Mouse (Mus musculus) effector memory CD4-positive, alpha-beta T cell, adult 5 months (primary cell): Measurements from ENCODE around the gene Vmn1r217. TPM values are rescaled to one million over a fixed set of nuclear protein-coding genes. Genes with fewer than 3 reads are reported as not detected.

Experiments
- polyA plus RNA-seq: library from polyadenylated mRNA; unstranded; fragments of 100-300 nt; shearing (Covaris generic); gene quantifications from one replicate; pipeline ENCODE4 v1.2.1, GENCODE M21; 2017

Gene Vmn1r217
- not detected for polyA plus RNA-seq

GRCm38 (mm10) chr13:23118126-23118525 lies at the start of gene Vmn1r217:
Gene Vmn1r217, minus strand, starts transcription at chr13:23118226.

GRCm38 (mm10) chr13:23159012-23159411 lies 41.0 kb upstream of the Vmn1r217 start, which contains the start of gene Vmn1r219:
Gene Vmn1r219, plus strand, starts transcription at chr13:23159312.

GRCm38 (mm10) chr13:23133099-23133498 lies 15.1 kb upstream of the Vmn1r217 start, which contains the start of gene Vmn1r218:
Gene Vmn1r218, plus strand, starts transcription at chr13:23133155.

GRCm38 (mm10) chr13:23067725-23068124 lies 50.3 kb downstream of the Vmn1r217 start, which contains the start of gene Vmn1r215:
Gene Vmn1r215, plus strand, starts transcription at chr13:23068025.

Other genes with a start within 250 kb of the Vmn1r217 start
- not detected for gene Vmn1r212, start 234.0 kb downstream of the Vmn1r217 start, polyA plus RNA-seq
- gene Vmn1r213, start 110.6 kb downstream of the Vmn1r217 start, polyA plus RNA-seq = not detected
- gene Vmn1r214, start 87.8 kb downstream of the Vmn1r217 start, polyA plus RNA-seq = 0.14 TPM
- gene Vmn1r215, start 50.2 kb downstream of the Vmn1r217 start, polyA plus RNA-seq = not detected
- gene Vmn1r218, start 14.9 kb upstream of the Vmn1r217 start, polyA plus RNA-seq = 0.09 TPM
- gene Vmn1r219, start 41.1 kb upstream of the Vmn1r217 start, polyA plus RNA-seq = not detected
- not detected for gene Vmn1r220, start 69.7 kb upstream of the Vmn1r217 start, polyA plus RNA-seq
- gene Vmn1r221, start 95.9 kb upstream of the Vmn1r217 start, polyA plus RNA-seq = not detected
- gene Vmn1r222, start 117.7 kb upstream of the Vmn1r217 start, polyA plus RNA-seq = not detected
- not detected for gene Vmn1r223, start 128.9 kb upstream of the Vmn1r217 start, polyA plus RNA-seq